Mouse (Mus musculus): ENCODE data around the gene Frmpd4. TPM values are rescaled to one million over a fixed set of nuclear protein-coding genes. Genes with fewer than 3 reads are reported as not detected.

The Frmpd4 gene
- polyA plus RNA-seq, 1 experiment, result 0.01 TPM

- 37% methylated on average over 11 of the region's 11 CpGs for WGBS
- Histone ChIP-seq H3K4me3 (replicated peaks; ENCODE audit: extremely low read depth, low read depth, low read length) (no peak overlapping the region), H3K4me1 (ENCODE audit: control insufficient read depth, insufficient read depth, low read length) (no peaks in the 10 kb centered on the region)
- DNase-seq, result peak; percentile 15
- no peak for TF ChIP-seq POLR2A (IDR thresholded peaks at IDR 0.05; ENCODE audit: borderline replicate concordance, extremely low read depth, low read depth, low read length)
- TF ChIP-seq CTCF (IDR thresholded peaks at IDR 0.05; ENCODE audit: insufficient read depth, low read length), result peak; percentile 66
Observed at GRCm38 (mm10) chrX:167497780-167498179, 1079.3 kb downstream of the Frmpd4 start.

- no peak for DNase-seq
- H3K4me1 ChIP-seq (ENCODE audit: control insufficient read depth, insufficient read depth, low read length), result no peaks in the 10 kb centered on the region
- no peak overlapping the region for H3K4me3 ChIP-seq (replicated peaks; ENCODE audit: extremely low read depth, low read depth, low read length)
- TF ChIP-seq POLR2A (IDR thresholded peaks at IDR 0.05; ENCODE audit: borderline replicate concordance, extremely low read depth, low read depth, low read length), result no peak
- TF ChIP-seq CTCF (IDR thresholded peaks at IDR 0.05; ENCODE audit: insufficient read depth, low read length), result no peak
- WGBS, result 96% methylated on average over 1 of the region's 1 CpGs
Observed at GRCm38 (mm10) chrX:167492265-167492664, 1084.8 kb downstream of the Frmpd4 start.

- no peak for TF ChIP-seq CTCF (IDR thresholded peaks at IDR 0.05; ENCODE audit: insufficient read depth, low read length)
- TF ChIP-seq POLR2A (IDR thresholded peaks at IDR 0.05; ENCODE audit: borderline replicate concordance, extremely low read depth, low read depth, low read length), result no peak
- no peak for DNase-seq
- Histone ChIP-seq H3K4me3 (replicated peaks; ENCODE audit: extremely low read depth, low read depth, low read length) (no peak overlapping the region), H3K4me1 (ENCODE audit: control insufficient read depth, insufficient read depth, low read length) (no peaks in the 10 kb centered on the region)
- 20% methylated on average over 1 of the region's 1 CpGs for WGBS
Observed at GRCm38 (mm10) chrX:167491589-167492207, 1085.3 kb downstream of the Frmpd4 start.

GRCm38 (mm10) chrX:167483409-167484177 is 1093.4 kb downstream of the Frmpd4 start:
- no peaks in the 10 kb centered on the region for H3K4me1 ChIP-seq (ENCODE audit: control insufficient read depth, insufficient read depth, low read length)
- no peak for DNase-seq
- no peak for TF ChIP-seq CTCF (IDR thresholded peaks at IDR 0.05; ENCODE audit: insufficient read depth, low read length)
- TF ChIP-seq POLR2A (IDR thresholded peaks at IDR 0.05; ENCODE audit: borderline replicate concordance, extremely low read depth, low read depth, low read length), result no peak
- 65% methylated on average over 4 of the region's 4 CpGs for WGBS
- no peak overlapping the region for H3K4me3 ChIP-seq (replicated peaks; ENCODE audit: extremely low read depth, low read depth, low read length)

GRCm38 (mm10) chrX:167477636-167478035 is 1099.4 kb downstream of the Frmpd4 start:
- 76% methylated on average over 6 of the region's 6 CpGs for WGBS
- no peaks in the 10 kb centered on the region for H3K4me1 ChIP-seq (ENCODE audit: control insufficient read depth, insufficient read depth, low read length)
- TF ChIP-seq CTCF (IDR thresholded peaks at IDR 0.05; ENCODE audit: insufficient read depth, low read length) (no peak), POLR2A (IDR thresholded peaks at IDR 0.05; ENCODE audit: borderline replicate concordance, extremely low read depth, low read depth, low read length) (no peak)
- DNase-seq, result no peak
- no peak overlapping the region for H3K4me3 ChIP-seq (replicated peaks; ENCODE audit: extremely low read depth, low read depth, low read length)

- DNase-seq, result no peak
- TF ChIP-seq POLR2A (IDR thresholded peaks at IDR 0.05; ENCODE audit: borderline replicate concordance, extremely low read depth, low read depth, low read length) (no peak), CTCF (IDR thresholded peaks at IDR 0.05; ENCODE audit: insufficient read depth, low read length) (no peak)
- H3K4me3 ChIP-seq (replicated peaks; ENCODE audit: extremely low read depth, low read depth, low read length), result no peak overlapping the region
- no peaks in the 10 kb centered on the region for H3K4me1 ChIP-seq (ENCODE audit: control insufficient read depth, insufficient read depth, low read length)
Observed at GRCm38 (mm10) chrX:167434883-167435282, 1142.1 kb downstream of the Frmpd4 start.

GRCm38 (mm10) chrX:167433950-167434349 is 1143.1 kb downstream of the Frmpd4 start:
- no peak for DNase-seq
- Histone ChIP-seq H3K4me1 (ENCODE audit: control insufficient read depth, insufficient read depth, low read length) (no peaks in the 10 kb centered on the region), H3K4me3 (replicated peaks; ENCODE audit: extremely low read depth, low read depth, low read length) (no peak overlapping the region)
- no peak for TF ChIP-seq POLR2A (IDR thresholded peaks at IDR 0.05; ENCODE audit: borderline replicate concordance, extremely low read depth, low read depth, low read length)
- no peak for TF ChIP-seq CTCF (IDR thresholded peaks at IDR 0.05; ENCODE audit: insufficient read depth, low read length)
- WGBS, result 71% methylated on average over 2 of the region's 2 CpGs

Other genes starting within 250 kb of the Frmpd4 start
- gene Msl3, start 96.7 kb upstream of the Frmpd4 start, polyA plus RNA-seq (2012; rRNA removed), result 10.4 and 13.3 TPM in 2 replicates
- gene Arhgap6, start 217.9 kb upstream of the Frmpd4 start, polyA plus RNA-seq (2012; rRNA removed), result 7.2 and 8.4 TPM in 2 replicates

All from lung, adult 2 months (tissue).